11 mouse cellular contexts compared by ENCODE assay signal in genomic region chr9:72889777-72890176, GRCm38 (mm10). TPM values are rescaled to one million over a fixed set of nuclear protein-coding genes. Genes with fewer than 3 reads are reported as not detected.
A peak's percentile ranks its signal among the peaks of the same experiment; 100 is the strongest.
DNase-seq lines count a peak whose midpoint lies in the region; ATAC-seq and TF ChIP-seq lines count a peak whose summit lies in the region.
"Had no signal": no experiment of that assay in that cellular context is flagged by ENCODE, and none has a peak within 500 bp of the region (broad histone marks: within the 10 kb centered on the region; RNA-seq: fewer than 3 reads in every experiment).

No protein-coding gene starts in this region.

- H3K27ac ChIP-seq in kidney, postnatal 0 days: no peak overlapping the region
- H3K27ac ChIP-seq in midbrain, embryonic 10.5 days (replicated peaks): no peak overlapping the region
- H3K27ac ChIP-seq: heart, embryonic 13.5 days; liver, embryonic 14.5 days had no signal

- no peak overlapping the region for H3K9ac ChIP-seq in kidney, postnatal 0 days (ENCODE audit: low read depth, low read length)
- H3K9ac ChIP-seq: heart, embryonic 13.5 days; liver, embryonic 14.5 days had no signal

- no peak for ATAC-seq in CD4-positive, CD25-positive, alpha-beta regulatory T cell, adult 4 months
- no peak for ATAC-seq in kidney, postnatal 0 days (replicated peaks; ENCODE audit: low FRiP score, low read depth)

- H3K9me3 ChIP-seq in kidney, postnatal 0 days (replicated peaks; ENCODE audit: low read length): no peaks in the 10 kb centered on the region
- H3K9me3 ChIP-seq in midbrain, embryonic 10.5 days (replicated peaks): no peaks in the 10 kb centered on the region; the same call in 1 of the 2 replicates
- H3K9me3 ChIP-seq: heart, embryonic 13.5 days had no signal

- H3K4me3 ChIP-seq in kidney, postnatal 0 days (replicated peaks; ENCODE audit: low read depth, low read length): no peak overlapping the region
- no peak overlapping the region for H3K4me3 ChIP-seq in midbrain, embryonic 10.5 days
- H3K4me3 ChIP-seq: heart, embryonic 13.5 days had no signal

- 93% methylated on average over 1 of the region's 1 CpGs for WGBS in kidney, postnatal 0 days
- WGBS in midbrain, embryonic 10.5 days: 89% methylated on average over 1 of the region's 1 CpGs

- H3K36me3 ChIP-seq in kidney, postnatal 0 days (ENCODE audit: insufficient read depth, low read length): peaks cover 5% of the 10 kb centered on the region; the same call in 1 of the 2 replicates
- H3K36me3 ChIP-seq in midbrain, embryonic 10.5 days: peaks cover 90% of the 10 kb centered on the region

- peak; percentile 46 for DNase-seq in CD4-positive, CD25-positive, alpha-beta regulatory T cell, adult 2 months (ENCODE audit: low read depth, low spot score)
- peak; percentile 55 for DNase-seq in kidney, postnatal 0 days (ENCODE audit: low spot score)
- no peak for DNase-seq in kidney, postnatal 14 days
- peak; percentile 20 for DNase-seq in thymus, postnatal 14 days
- DNase-seq in thymus, postnatal 36 days: no peak
- DNase-seq in spleen, postnatal 14 days (ENCODE audit: low spot score in 2 of 2): no peak
- no peak for DNase-seq in midbrain, embryonic 10.5 days (ENCODE audit: low spot score)
- DNase-seq: spleen, adult 18-20 months had no signal

- no peak overlapping the region for H3K4me2 ChIP-seq in kidney, postnatal 0 days (ENCODE audit: low read length)
- H3K4me2 ChIP-seq: heart, embryonic 13.5 days had no signal

- H3K27me3 ChIP-seq in kidney, postnatal 0 days (ENCODE audit: insufficient read depth, low read length): no peaks in the 10 kb centered on the region
- H3K27me3 ChIP-seq in midbrain, embryonic 10.5 days (ENCODE audit: low read depth, poor library complexity, severe bottlenecking): no peaks in the 10 kb centered on the region
- H3K27me3 ChIP-seq: heart, embryonic 13.5 days had no signal

- peak; percentile 68 for TF ChIP-seq CTCF in kidney, postnatal 0 days (IDR thresholded peaks at IDR 0.05; ENCODE audit: low read depth)

- H3K4me1 ChIP-seq in kidney, postnatal 0 days (replicated peaks; ENCODE audit: insufficient read depth, low read length): no peaks in the 10 kb centered on the region
- no peaks in the 10 kb centered on the region for H3K4me1 ChIP-seq in midbrain, embryonic 10.5 days
- H3K4me1 ChIP-seq: heart, embryonic 13.5 days had no signal

RNA-seq across cellular contexts. Expression of gene Pygo1, which starts 35.7 kb away (rescaled TPM):
- polyA plus RNA-seq in CD4-positive, CD25-positive, alpha-beta regulatory T cell, adult 4 months (2017; shearing (Covaris generic)): not detected
- polyA plus RNA-seq in kidney, postnatal 0 days (2015; fragmentation: Nextera tagmentation; extraction: Ambion mirVana): 3.0 and 3.2 TPM in 2 replicates
- polyA plus RNA-seq in midbrain, embryonic 10.5 days (2016; fragmentation: Nextera tagmentation; extraction: Ambion mirVana): 4.9 and 5.8 TPM in 2 replicates

Comparison
In these comparisons a context has a peak if more than half of its experiments do, and no peak if none do; other contexts are left out.
1. DNase-seq: peak in CD4-positive, CD25-positive, alpha-beta regulatory T cell, adult 2 months (single experiment), kidney, postnatal 0 days (single experiment) and thymus, postnatal 14 days (single experiment); none in kidney, postnatal 14 days (single experiment), thymus, postnatal 36 days (0 of 2), spleen, postnatal 14 days (0 of 2) and midbrain, embryonic 10.5 days (single experiment).